Mouse (Mus musculus) right cerebral cortex, postnatal 10 days (tissue): ENCODE results near the gene Cyp2d11.
"Not testable (repeated sequence)": the region's sequence is repeated elsewhere in the genome, so short reads cannot be mapped to it uniquely, and the experiment has no call there.

Experiments
- DNase-seq, 2 experiments: peaks; one replicate each; pipeline ENCODE4 v3.0.0; 2021; ENCODE audit warnings: low spot score in 2 of 2

The Cyp2d11 gene

GRCm38 (mm10) chr15:82393922-82394321, at the start of gene Cyp2d11:
Gene Cyp2d11 (minus strand): TSS chr15:82394022.
- DNase-seq = not testable (repeated sequence)

DNA sequence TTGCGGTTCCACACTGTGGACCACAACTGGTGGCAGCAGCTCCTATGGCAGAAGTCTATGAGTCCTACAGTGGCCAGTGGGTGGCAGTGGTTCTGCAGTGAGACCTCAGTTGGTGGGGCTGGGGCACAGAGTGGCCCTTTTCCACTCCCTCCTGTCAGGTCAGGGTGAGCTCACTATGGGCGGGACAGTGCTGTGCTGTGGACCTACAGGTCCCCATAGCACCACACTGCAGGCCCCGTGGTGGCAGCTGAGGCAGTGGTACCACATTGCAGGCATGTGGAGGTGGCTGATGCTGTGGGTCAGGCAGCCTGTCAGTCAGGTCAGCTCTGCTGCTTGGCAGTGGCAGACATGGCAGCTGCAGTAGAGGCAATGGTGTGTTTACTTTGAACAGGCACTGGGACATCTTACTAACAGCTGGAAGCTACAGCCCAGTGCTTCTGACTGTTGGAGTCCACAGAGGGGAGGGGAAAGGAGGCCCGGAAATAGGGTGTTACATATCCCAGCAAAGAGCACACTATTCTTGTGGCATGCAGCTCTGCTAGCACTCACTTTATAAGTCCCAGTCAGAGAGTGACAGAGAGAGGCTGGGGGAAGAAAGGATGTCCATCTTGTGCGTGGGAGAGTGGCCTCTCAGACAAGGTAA, 44.3 kb upstream of the Cyp2d11 start:
- DNase-seq = no peak

- no peak for DNase-seq
Measured at GRCm38 (mm10) chr15:82435606-82436005, 41.8 kb upstream of the Cyp2d11 start.

- DNase-seq = no peak
Measured at GRCm38 (mm10) chr15:82435011-82435410, 41.2 kb upstream of the Cyp2d11 start.

GRCm38 (mm10) chr15:82434541-82434940, 40.7 kb upstream of the Cyp2d11 start:
- no peak for DNase-seq

DNA sequence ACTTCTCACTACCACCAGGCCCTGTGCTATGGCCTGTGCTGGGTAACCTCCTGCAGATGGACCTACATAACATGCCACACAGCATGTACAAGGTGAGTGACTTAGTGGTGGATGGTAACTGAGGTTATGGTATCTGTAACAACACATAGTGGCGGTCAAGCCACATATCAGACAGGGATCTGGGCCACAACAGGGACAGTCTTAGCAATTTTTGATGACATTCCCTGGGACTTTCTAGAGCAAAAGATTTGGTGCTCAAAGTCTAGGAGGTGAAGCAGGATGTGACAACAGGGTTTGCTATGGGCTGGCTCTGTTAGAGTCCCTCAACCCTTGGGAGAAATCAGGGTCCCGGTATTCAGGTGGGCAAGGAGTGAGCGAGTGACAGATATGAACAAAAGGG, 39.8 kb upstream of the Cyp2d11 start:
- no peak for DNase-seq

DNA sequence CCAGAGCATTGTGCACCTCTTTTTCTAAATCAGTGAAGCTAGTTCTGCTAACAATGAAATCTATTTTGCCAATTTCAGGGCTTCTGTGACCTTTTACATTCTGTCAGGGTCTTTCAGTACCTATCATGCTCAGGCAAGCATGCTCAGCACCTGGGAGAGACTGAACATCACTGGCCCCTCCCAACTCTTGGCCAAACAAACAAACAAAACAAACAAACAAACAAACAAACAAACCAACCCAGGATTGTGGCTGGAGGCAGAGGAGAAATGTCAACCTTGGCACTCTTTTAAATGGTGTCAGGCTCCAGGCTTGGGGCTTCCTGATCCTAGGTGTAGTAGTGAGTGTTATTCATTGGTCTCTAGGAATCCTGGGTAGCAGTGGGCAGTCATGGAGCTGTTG, 39.3 kb upstream of the Cyp2d11 start, which contains the start of gene Cyp2d9:
Gene Cyp2d9, plus strand, starts transcription at position 301 of the 400 bp plus-strand sequence.
- DNase-seq = no peak

GRCm38 (mm10) chr15:82423471-82423870, 29.6 kb upstream of the Cyp2d11 start:
- DNase-seq = no peak

- no peak for DNase-seq
Measured at GRCm38 (mm10) chr15:82422935-82423334, 29.1 kb upstream of the Cyp2d11 start.

DNA sequence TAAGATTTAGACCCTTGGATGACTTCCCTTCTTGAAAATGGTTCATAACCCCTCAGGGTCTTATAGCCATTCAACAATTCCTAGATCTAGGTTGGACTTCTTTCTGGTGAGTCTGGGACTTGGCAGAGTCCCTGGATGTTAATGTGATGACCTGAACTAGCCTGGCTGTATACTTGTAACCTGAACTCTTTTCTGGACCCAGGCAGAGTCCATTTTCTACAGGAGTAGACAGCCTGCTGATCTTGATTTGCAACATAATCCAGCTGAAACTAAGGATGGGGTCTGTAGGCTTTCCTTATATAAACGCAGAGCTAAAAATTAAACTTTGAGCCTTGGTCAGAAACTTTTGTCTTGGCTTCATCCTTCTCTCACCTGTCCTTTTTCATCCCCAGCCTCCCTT, 24.8 kb upstream of the Cyp2d11 start:
- no peak for DNase-seq

DNA sequence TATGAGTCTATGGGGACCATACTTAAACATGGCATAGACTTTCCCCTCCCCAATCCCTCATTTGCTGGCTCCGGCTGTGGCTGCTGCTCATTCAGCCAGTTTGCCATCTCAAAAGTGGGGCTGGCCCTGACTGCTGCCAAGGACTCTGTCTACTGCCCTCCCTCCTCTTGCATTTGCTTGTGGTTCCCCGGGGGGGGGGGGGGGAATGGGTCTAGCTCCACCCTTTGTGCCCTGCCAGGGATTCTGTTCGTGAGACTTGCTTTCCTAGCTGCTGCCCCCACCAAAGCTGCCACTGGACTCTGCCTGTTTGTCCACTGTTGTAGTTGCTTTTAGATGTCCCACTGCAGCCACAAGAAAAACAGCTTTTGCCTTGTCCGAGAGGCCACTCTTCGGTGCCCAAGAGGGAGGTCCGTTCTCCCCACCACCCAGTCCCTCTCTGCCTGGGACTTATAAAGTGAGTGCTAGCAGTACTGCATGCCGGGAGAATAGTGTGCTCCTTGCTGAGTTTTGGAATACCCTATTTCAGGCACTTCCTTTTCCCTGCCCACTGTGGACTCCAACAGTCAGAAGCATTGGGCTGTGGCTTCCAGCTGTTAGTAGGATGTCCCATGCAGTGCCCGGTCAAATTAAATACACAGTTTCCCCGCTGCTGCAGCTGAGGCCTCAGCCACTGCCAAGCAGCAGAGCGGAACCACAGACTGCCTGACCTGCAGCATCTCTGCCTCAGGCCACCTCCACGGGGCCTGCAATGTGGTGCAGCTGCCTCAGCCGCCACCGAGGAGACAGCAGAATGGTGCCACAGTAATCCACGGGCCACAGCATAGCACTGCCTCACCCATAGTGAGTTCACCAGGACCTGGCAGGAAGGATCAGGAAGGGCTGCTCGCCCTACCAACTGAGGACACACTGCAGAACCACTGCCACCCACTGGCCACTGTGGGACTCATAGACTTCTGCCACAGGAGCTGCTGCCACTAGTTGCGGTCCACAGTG, 23.3 kb upstream of the Cyp2d11 start:
- peak; percentile 86 to 88 for DNase-seq

GRCm38 (mm10) chr15:82407536-82407935, 13.7 kb upstream of the Cyp2d11 start:
- no peak for DNase-seq

- no peak for DNase-seq
Measured at GRCm38 (mm10) chr15:82406981-82407380, 13.2 kb upstream of the Cyp2d11 start, which contains the start of gene Cyp2d10. Gene Cyp2d10 (minus strand): TSS chr15:82407195.

GRCm38 (mm10) chr15:82404163-82404562, 10.3 kb upstream of the Cyp2d11 start:
- no peak for DNase-seq

GRCm38 (mm10) chr15:82403606-82404005, 9.8 kb upstream of the Cyp2d11 start:
- no peak for DNase-seq

- no peak for DNase-seq
Measured at GRCm38 (mm10) chr15:82402741-82403140, 8.9 kb upstream of the Cyp2d11 start.

DNA sequence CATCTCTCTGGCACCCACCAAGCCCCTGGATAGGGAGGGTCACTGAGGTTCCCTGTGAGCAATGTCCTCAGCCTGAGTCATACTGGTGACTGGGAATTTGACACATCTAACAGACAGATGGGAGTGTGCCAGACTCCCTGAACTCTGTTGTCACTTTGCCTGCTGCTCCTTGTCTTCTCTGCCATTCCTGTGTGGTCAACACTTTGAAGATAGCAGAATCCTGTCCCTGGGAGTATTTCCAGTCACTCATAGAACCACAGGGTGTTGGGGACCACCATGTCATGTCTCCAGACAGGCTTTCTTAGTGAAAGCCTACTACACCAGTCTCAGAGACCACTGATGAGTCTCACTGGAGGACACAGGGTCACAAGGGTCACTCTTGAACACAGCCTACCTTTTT, 8.3 kb upstream of the Cyp2d11 start:
- DNase-seq = no peak

DNA sequence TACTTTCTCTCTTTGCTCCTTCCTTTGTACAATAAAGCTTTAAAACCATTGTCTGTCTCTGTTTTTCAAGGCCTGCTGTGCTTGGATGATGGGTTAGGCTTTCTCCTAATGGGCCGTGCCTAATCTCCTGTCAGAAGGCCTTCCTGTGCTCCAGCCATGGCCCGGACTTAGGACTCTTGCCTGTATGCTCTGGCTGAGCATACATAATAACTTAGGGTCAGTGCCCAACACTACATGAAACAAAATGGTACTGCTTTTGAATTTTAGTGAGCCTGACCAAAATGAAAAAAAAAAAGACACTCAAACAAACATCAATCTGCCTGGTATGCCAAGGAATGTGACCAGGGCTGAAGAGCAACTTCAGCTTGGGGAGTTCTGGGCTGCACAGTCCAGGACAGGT, 7.7 kb upstream of the Cyp2d11 start:
- DNase-seq = no peak

GRCm38 (mm10) chr15:82395955-82396354, 2.1 kb upstream of the Cyp2d11 start:
- not testable (repeated sequence) for DNase-seq

DNA sequence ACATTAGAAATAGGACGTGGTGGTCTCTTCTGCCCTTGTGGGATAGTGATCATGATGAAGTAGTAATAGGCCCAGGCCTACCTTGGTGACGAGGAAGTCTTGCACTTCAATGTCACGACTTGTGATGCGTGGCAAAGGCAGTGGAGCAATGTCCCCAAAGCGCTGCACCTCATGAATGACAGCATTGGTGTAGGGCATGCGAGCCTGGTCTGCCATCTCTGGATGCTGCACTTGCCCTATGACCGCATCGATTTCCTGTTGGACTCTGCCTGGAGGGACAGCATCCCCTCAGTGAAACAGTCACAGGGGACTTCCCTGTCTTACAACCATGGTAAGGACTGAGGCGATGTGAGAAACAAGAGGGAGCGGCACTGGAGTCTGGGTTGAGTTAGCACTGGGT, 3.9 kb downstream of the Cyp2d11 start:
- DNase-seq = not testable (repeated sequence)

DNA sequence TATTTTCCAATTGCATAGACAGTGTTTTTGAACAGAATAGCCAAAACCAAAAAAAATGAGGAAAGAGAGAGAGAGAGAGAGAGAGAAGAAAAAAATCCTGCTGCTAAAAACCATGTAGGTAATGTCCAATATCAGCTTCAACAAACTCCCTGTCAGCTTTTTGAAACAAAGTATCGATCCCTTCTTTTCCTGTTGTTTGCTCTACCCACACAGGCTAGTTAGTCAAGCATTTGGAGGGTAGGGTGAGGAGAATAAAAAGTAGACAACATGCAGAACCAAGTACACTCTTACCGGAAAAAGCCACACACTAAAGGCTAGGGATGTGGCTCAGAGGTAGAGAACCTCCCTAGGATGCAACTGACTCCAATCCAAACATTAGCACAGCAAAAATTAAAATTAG, 8.1 kb downstream of the Cyp2d11 start:
- no peak for DNase-seq

- no peak for DNase-seq
Measured at GRCm38 (mm10) chr15:82382441-82382840, 11.4 kb downstream of the Cyp2d11 start.

DNA sequence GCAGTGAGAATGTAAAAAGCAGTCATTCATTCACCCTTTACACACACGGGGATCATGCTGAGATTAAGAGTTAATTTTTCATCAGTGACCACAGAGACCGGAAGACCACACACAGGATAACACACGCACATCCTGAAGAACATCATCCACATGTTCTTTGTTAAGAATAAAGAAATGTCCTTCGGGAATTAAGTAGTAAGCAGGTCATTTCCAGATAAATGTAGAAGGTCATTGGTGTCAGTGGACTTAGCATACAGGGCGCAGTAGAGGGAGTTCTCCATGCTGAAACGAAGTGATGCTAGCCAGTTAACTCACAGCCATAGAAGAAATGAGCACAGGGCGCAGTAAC, 13.1 kb downstream of the Cyp2d11 start:
- no peak for DNase-seq
